Mouse (Mus musculus) brain, embryonic 14.5 days (tissue): ENCODE measurements around the gene Myt1. TPM values are rescaled to one million over a fixed set of nuclear protein-coding genes. Genes with fewer than 3 reads are reported as not detected.

Source experiments
- DNase-seq: peaks from one replicate; pipeline ENCODE4 v3.0.0-alpha.2; 2011; ENCODE audit warnings: low read depth
- CTCF ChIP-seq: fragments of 200-500 bp; IDR thresholded peaks from 2 replicates; pipeline ENCODE4 v1.5.1; 2012; ENCODE audit warnings: inconsistent platforms, mild to moderate bottlenecking, moderate library complexity, borderline replicate concordance; ENCODE audit not compliant: insufficient read depth, insufficient read length; ENCODE audit errors: extremely low read depth
- POLR2A ChIP-seq: fragments of 200-500 bp; IDR thresholded peaks from 2 replicates; pipeline ENCODE4 v1.6.1; 2012; ENCODE audit warnings: mild to moderate bottlenecking, inconsistent platforms, borderline replicate concordance; ENCODE audit not compliant: poor library complexity, insufficient read depth, insufficient read length, severe bottlenecking; ENCODE audit errors: extremely low read depth
- polyA plus RNA-seq: library from polyadenylated mRNA; depleted of rRNA; stranded (reverse); fragments of >200 nt; gene quantifications from 2 replicates; pipeline ENCODE4 v1.2.3, GENCODE M21; 2012; rRNA removed

Myt1 gene
- 65.4 and 69.4 TPM in 2 replicates for polyA plus RNA-seq

DNA sequence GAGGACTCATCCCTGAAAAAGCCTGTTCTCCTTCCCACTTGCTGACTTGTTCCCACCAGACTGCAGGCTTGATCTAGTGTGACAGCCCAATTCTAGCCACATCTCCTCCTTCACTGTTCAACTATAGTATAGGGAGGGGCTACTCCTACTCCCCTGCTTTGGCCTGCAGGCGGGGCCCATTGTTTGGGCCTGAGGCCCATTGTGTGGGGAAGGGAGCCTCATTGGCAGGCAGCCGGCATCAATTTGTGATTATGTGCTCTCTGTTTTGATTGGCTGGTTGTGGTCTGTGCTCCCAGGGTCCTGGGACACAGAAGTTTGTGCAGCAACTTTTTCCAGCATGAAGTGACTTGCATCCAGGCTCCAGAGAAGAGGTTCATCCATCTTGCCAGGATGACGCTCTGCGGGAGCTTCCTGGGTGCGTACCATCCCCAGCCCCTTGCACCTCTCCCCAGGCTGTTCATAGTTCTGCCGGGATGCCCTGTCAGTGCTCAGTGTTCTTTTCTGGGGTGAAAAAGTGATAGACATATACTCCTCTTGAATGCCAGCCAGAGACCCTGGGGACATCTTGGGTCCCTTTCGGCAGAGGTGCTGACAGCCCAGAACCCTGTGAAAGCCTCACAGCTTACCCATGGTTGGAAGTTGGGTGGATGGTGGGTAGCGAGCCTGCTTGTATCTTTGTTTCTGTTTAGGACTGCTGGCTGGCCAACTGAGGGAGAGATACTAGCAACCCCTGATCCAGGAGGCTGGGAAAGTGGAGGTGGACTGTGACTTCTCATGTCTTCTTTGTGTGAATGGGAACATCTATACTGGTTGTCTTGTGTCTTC, at the start of gene Myt1:
Gene Myt1, plus strand, starts transcription at position 327 of the 825 bp plus-strand sequence.
- no peak for TF ChIP-seq CTCF
- TF ChIP-seq POLR2A, result no peak
- DNase-seq, result peak; percentile 95

DNA sequence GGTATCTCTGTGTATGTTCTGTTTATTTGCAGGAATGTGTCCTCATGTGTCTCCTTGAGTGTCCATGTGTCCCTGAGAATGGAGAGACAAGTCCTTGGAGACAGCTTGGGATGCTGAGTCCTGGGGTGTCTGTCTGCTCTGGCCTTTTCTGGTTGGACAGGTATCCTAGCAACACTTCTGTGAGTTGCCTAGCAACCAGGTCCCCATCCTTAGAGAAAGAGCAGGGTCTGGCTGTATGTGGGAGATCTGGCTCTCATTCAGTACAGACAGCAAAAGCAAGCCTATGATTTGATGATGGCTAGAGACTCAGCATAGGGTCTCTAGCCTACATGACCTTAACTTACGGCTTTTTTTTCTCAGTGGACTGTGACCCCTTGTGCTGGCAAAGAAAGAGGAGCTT, 49.4 kb upstream of the Myt1 start:
- peak; percentile 92 for DNase-seq

DNA sequence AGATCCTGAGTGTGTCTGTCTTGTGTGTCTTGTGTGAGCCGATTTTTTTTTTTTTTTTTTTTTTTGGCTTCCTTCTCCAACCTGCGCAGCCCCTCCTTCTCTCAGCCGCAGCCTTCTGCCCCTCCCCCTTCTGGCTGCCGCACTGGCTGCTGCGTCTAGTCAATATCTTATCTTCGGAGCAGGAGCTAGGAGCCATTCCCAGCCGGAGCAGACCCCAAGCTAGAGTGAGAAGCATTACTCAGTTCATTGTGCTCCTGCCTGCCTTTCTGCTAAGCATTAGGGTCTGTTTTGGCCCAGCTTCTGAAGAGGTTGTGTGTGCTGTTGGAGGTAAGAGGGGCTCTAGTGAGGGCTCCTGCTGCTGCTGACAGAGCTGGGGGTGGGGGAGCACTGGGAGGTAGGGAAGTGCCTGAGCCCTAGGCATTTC, 48.2 kb upstream of the Myt1 start, which contains the start of gene Oprl1:
Gene Oprl1, plus strand, starts transcription at position 114 of the 424 bp plus-strand sequence.
- 0 out of 2 replicates have a peak, but pooled peaks have one; percentile 17 for TF ChIP-seq POLR2A
- TF ChIP-seq CTCF, result no peak
- peak; percentile 92 for DNase-seq

More for the DNA sequence above, 49.4 kb upstream of the Myt1 start:
- no peak for TF ChIP-seq POLR2A
- TF ChIP-seq CTCF, result no peak

DNA sequence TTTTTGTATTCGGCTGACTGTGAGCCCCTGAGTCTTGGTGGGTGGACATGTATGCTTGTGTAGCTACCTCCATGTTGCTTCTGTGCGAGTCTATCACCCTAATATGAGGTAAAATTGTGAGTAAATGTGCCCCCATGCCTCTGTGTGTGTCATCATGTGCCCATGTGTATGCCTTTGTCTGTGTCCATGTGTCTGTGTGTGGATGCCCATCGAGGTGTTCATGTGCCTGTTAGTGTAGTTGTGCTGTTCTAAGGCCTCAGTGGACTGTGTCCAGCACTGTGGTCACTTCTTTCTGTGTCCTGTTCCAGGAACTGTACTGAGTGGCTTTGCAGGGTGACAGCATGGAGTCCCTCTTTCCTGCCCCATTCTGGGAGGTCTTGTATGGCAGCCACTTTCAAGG, 47.8 kb upstream of the Myt1 start:
- TF ChIP-seq POLR2A, result no peak
- TF ChIP-seq CTCF, result no peak
- DNase-seq, result no peak

DNA sequence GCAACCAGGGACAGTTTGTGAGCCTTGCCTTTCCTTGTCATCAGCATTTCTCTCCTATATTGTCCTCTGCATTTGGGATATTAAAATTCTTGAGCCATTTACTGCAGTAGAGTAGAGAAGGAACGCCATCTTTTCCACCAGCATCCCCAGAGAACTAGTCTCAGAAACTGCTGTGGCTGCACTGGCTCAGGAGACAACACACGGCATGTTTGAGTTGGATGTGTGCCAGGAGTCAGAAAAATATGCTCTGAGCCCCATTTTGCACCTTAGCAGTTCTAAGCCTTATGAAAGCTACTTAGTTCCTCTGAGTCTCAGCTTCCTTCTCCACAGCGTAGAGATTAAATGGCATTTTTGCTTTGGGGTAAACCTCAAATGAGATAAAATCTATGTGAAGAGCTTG, 46.1 kb upstream of the Myt1 start:
- TF ChIP-seq POLR2A (no peak), CTCF (no peak)
- DNase-seq, result peak; percentile 23

DNA sequence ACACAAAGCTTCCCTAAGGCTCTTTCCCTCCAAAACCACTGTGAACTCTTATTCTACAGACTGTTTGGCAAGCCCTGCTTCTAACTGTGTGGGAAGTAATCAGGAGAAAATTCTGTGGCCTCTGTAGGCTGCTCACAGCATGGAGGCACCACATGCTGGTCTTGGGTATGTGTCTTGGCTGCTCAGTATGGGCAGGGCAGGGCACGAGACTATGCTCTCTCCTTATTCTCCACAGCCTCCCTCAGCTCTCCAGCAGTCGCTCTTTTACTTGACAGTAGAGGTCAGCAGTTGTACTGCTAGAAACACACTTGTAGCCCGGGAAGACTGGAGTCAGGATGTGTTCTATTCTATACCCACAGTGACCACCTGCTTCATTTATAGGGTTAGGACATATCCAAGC, 43.1 kb upstream of the Myt1 start:
- TF ChIP-seq POLR2A (no peak), CTCF (no peak)
- DNase-seq, result no peak

DNA sequence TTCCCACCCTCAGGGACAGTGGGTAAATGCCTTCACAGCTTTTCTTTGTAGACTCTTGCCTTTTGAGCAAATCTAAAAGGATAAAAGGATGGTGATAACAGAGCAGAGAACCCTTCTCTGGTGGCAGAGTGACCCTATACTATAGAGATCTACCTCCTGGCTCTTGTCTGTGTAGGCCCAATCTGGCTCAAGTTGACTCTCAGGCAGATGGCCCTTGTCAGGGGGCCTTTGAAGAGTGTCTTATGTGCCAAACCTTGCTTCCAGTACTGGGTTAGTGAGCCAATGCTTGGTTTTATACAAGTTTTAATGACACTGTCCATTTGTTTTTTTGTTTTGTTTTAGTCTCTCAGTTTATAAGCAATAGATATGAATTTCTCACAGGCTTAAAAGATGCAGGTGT, 41.9 kb upstream of the Myt1 start:
- TF ChIP-seq POLR2A (no peak), CTCF (no peak)
- DNase-seq, result no peak

DNA sequence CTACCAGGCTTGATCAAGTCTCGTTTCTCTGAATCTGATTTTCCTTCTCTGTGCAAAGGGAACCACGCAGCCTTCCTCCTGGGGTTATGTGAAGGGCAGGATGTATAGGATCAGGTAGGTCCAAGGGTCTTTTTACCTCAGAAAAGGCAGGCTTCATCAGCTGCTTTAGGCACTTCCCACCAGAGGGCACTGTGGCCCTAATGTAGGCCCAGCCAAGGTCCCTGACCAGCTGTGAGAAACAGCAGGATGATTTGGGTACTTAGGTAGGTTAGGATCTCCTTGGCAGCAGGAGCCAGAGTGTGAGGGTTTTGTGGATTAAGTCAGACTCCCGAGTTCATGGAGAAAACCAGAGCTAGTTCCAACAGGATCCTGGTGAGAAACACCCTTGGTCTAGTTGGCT, 40.9 kb upstream of the Myt1 start:
- DNase-seq, result peak; percentile 81
- TF ChIP-seq CTCF (peak; percentile 84), POLR2A (no peak)

DNA sequence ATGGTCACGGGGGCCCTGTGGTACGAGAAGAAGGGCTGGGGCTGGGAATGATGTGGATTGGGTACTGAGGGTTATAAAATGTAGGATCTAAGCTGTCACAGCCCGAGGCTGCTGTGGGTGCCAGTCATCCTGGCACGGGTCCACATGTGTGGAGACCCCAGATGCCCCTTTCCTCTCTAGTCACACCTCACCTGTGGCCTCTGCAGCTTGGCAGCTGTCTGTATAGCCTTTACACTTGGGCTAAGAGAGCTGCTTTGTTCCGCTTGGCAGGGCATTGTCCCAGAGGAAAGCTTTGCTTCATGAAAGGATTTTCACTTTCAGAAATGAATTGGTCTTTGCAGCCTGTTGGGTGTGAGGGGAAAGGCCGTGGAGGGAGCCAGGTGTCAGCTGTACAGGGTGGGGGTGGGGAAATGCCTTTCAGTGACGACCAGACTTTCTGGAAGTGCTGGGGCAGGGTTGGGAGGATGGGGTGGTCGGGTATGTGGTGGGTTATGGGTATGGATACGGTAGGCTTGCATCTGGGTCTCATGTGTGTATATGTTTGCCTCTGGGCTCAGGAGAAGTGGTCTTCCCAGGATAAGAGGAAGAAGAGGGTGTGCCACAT, 35.4 kb upstream of the Myt1 start:
- peak; percentile 71 for DNase-seq

DNA sequence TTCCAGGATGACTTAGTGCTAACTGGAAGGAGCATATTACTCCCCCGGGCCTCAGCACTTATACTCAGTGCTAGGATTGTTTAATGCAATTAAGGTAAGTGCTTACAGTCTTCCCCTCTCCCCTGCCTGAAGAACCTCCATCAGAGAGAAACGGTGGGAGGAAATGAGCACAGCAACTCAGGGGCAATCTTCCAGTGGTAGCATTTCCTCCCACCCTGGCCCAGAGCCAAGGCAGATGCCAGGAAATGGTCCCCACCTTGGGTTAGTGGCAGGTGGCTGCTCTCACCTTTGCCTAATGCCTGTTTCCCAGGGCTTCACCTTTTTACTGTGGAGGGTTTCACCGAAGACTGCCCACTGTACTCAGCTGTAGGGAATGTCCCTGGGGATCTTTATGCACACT, 33.1 kb upstream of the Myt1 start:
- no peak for DNase-seq
- TF ChIP-seq POLR2A (no peak), CTCF (no peak)

More for the DNA sequence above, 35.4 kb upstream of the Myt1 start:
- no peak for TF ChIP-seq POLR2A
- TF ChIP-seq CTCF, result no peak

DNA sequence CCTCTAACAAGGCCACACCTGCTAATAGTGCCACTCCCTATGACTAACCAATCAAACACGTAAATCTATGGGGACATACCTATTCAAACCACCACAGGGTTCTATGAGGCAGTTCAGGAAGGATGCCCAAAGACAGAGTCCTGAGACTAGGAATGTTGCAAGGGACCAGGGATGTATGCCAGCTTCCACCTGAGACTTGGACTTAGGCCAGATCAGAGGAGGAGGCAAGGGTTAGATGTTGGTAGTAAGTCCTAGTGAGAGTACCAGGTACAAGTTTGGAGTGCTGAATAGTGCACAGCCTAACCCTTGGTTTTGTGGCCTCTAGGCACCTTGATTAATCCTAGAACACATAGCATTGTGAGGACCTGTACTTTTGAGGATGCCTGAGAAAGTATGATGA, 10.5 kb upstream of the Myt1 start:
- TF ChIP-seq POLR2A (no peak), CTCF (no peak)

DNA sequence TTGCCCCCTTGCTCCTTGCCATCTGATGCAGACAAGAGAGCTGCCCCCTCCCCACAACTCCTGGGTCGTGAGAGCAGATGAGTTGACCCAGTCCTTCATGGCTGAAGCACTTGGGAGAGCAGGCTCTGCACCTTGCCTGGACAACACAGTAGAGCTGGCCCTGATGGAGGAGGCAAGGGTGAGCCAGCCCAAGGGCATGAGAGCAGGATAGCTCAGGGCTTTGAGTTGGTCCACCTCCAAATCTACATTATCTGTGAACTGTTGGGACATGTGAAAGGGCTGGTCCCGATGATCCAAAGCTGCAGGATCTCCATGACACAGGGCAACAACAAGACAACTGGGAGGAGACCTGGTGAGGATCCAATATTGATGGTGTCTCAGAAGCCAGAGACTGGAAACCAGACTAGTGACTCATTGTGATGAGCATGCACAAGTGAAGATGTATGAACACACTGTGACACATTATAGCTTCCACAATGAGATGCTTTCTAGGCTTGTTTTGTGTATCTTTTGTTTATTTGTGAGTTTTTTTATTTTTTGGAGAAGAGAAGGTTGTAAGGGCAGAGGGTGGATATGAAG, 4.9 kb upstream of the Myt1 start:
- TF ChIP-seq POLR2A (no peak), CTCF (no peak)
- no peak for DNase-seq

More for the DNA sequence above, 10.5 kb upstream of the Myt1 start:
- no peak for DNase-seq

DNA sequence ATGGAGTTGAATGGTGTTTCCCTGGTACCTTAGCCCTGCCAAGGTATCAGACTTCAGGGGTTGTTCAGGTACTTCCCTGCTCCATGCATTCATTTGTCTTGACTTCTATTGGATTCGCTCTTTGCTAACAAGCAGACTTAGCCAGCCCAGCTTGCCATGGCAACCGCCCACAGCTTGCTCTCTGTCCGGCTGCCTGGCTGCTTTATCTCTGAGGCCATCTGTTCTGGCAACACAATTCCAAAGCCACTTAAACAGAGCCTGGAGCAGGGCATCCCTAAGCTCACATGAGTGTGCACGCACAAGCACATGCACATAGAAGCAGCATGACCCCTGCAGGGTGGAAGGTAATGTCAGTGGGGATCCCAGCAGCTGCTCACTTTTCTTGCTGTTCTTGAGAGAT, 4.1 kb upstream of the Myt1 start:
- TF ChIP-seq POLR2A (no peak), CTCF (no peak)
- peak; percentile 93 for DNase-seq
